Mouse (Mus musculus): Measurements from ENCODE around the gene Otog.
A peak's percentile ranks its signal among the peaks of the same experiment; 100 is the strongest.

Otog gene

GRCm38 (mm10) chr7:46240696-46241095 is at the start of gene Otog:
Otog (plus strand) TSS chr7:46240987.
- no peak for DNase-seq (ENCODE audit: low read depth, low spot score)

- DNase-seq (ENCODE audit: low read depth, low spot score): no peak
These were observed 45.4 kb upstream of the Otog start for GRCm38 (mm10) chr7:46195356-46195755.

- no peak for DNase-seq (ENCODE audit: low read depth, low spot score)
These were observed 40.8 kb upstream of the Otog start for GRCm38 (mm10) chr7:46200021-46200420.

- no peak for DNase-seq (ENCODE audit: low read depth, low spot score)
These were observed 39.1 kb upstream of the Otog start for GRCm38 (mm10) chr7:46201649-46202048.

GRCm38 (mm10) chr7:46204046-46204471 is 36.7 kb upstream of the Otog start:
- no peak for DNase-seq (ENCODE audit: low read depth, low spot score)

GRCm38 (mm10) chr7:46204775-46205174 is 36.0 kb upstream of the Otog start:
- DNase-seq (ENCODE audit: low read depth, low spot score): no peak

GRCm38 (mm10) chr7:46208131-46208530 is 32.7 kb upstream of the Otog start:
- no peak for DNase-seq (ENCODE audit: low read depth, low spot score)

GRCm38 (mm10) chr7:46210276-46210675 is 30.5 kb upstream of the Otog start:
- no peak for DNase-seq (ENCODE audit: low read depth, low spot score)

GRCm38 (mm10) chr7:46216481-46216880 is 24.3 kb upstream of the Otog start:
- no peak for DNase-seq (ENCODE audit: low read depth, low spot score)

- no peak for DNase-seq (ENCODE audit: low read depth, low spot score)
These were observed 22.4 kb upstream of the Otog start for GRCm38 (mm10) chr7:46218415-46218814.

GRCm38 (mm10) chr7:46220591-46221129 is 20.1 kb upstream of the Otog start:
- no peak for DNase-seq (ENCODE audit: low read depth, low spot score)

GRCm38 (mm10) chr7:46226253-46226652 is 14.5 kb upstream of the Otog start:
- DNase-seq (ENCODE audit: low read depth, low spot score): no peak

GRCm38 (mm10) chr7:46226936-46227335 is 13.9 kb upstream of the Otog start:
- no peak for DNase-seq (ENCODE audit: low read depth, low spot score)

- DNase-seq (ENCODE audit: low read depth, low spot score): no peak
These were observed 4.8 kb upstream of the Otog start for GRCm38 (mm10) chr7:46235948-46236347.

- no peak for DNase-seq (ENCODE audit: low read depth, low spot score)
These were observed 4.4 kb upstream of the Otog start for GRCm38 (mm10) chr7:46236363-46236762.

GRCm38 (mm10) chr7:46237192-46237591 is 3.6 kb upstream of the Otog start:
- no peak for DNase-seq (ENCODE audit: low read depth, low spot score)

- no peak for DNase-seq (ENCODE audit: low read depth, low spot score)
These were observed 2.4 kb upstream of the Otog start, which contains the start of gene Ush1c for GRCm38 (mm10) chr7:46238346-46238745. Ush1c (minus strand) TSS chr7:46238503.

GRCm38 (mm10) chr7:46240091-46240490 is 696 bp upstream of the Otog start:
- no peak for DNase-seq (ENCODE audit: low read depth, low spot score)

GRCm38 (mm10) chr7:46246876-46247275 is 6.1 kb downstream of the Otog start:
- no peak for DNase-seq (ENCODE audit: low read depth, low spot score)

- no peak for DNase-seq (ENCODE audit: low read depth, low spot score)
These were observed 6.8 kb downstream of the Otog start for GRCm38 (mm10) chr7:46247606-46248005.

GRCm38 (mm10) chr7:46251841-46252240 is 11.1 kb downstream of the Otog start:
- DNase-seq (ENCODE audit: low read depth, low spot score): no peak

GRCm38 (mm10) chr7:46276156-46276555 is 35.4 kb downstream of the Otog start:
- DNase-seq (ENCODE audit: low read depth, low spot score): no peak

- DNase-seq (ENCODE audit: low read depth, low spot score): peak; percentile 54
These were observed 39.2 kb downstream of the Otog start for GRCm38 (mm10) chr7:46279946-46280345.

GRCm38 (mm10) chr7:46280896-46281295 is 40.1 kb downstream of the Otog start:
- DNase-seq (ENCODE audit: low read depth, low spot score): no peak
